10 mouse cellular contexts compared by ENCODE assay signal in the genomic region with DNA sequence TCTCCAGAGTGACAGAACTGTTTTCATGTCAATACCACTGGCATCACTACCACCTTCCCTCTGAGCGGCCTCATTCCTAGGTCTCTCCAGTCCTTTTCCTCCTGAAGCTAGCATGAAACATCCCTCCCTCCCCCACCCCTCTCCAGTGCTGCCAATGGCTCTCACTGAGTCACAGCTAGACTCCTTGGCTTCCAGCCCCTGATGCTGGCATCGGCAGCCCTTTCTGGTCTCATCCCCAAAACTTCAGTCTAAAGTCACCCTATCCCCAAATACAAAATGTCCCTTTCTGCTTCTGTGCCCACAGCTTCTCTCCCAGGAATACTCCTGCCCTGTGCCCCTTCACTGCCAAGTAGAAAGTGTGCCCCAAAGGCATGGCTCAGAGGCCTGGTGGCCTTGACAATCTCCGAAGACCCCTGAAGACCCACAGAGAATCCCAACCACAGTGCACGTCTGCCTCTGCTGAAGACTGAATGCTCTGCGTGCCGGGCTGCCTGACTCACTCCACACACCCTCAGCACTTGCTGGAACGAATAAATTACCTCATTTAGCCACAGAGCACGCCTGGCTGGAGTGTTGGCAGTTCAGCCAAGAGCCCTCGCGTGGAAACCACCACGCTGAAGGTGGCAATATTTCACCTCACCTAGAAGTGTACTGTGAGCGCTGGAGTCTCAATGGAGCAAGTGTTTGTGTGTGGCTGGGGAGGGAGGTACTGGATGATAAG. TPM values are rescaled to one million over a fixed set of nuclear protein-coding genes. Genes with fewer than 3 reads are reported as not detected.
A peak's percentile ranks its signal among the peaks of the same experiment; 100 is the strongest.
DNase-seq lines count a peak whose midpoint lies in the region; ATAC-seq lines count a peak whose summit lies in the region.
"Had no signal": no experiment of that assay in that cellular context is flagged by ENCODE, and none has a peak within 500 bp of the region (broad histone marks: within the 10 kb centered on the region; RNA-seq: fewer than 3 reads in every experiment).

No protein-coding gene starts in this region.

- no peaks in the 10 kb centered on the region for H3K27me3 ChIP-seq in embryonic facial prominence, embryonic 14.5 days (replicated peaks; ENCODE audit: control insufficient read depth, insufficient read depth, low read length)
- no peaks in the 10 kb centered on the region for H3K27me3 ChIP-seq in midbrain, embryonic 15.5 days (replicated peaks)

- WGBS in embryonic facial prominence, embryonic 14.5 days = 53% methylated on average over 12 of the region's 12 CpGs
- 42% methylated on average over 12 of the region's 12 CpGs for WGBS in midbrain, embryonic 15.5 days

- 0 out of 2 replicates have a peak, but pooled peaks cover 3% of the 10 kb centered on the region for H3K9me3 ChIP-seq in embryonic facial prominence, embryonic 14.5 days (ENCODE audit: control insufficient read depth, low read length)
- no peaks in the 10 kb centered on the region for H3K9me3 ChIP-seq in midbrain, embryonic 15.5 days

- H3K4me1 ChIP-seq in embryonic facial prominence, embryonic 14.5 days (ENCODE audit: control insufficient read depth, insufficient read depth, low read length) = peaks cover 58% of the 10 kb centered on the region
- peaks cover 71% of the 10 kb centered on the region for H3K4me1 ChIP-seq in midbrain, embryonic 15.5 days

- no peak overlapping the region for H3K4me2 ChIP-seq in embryonic facial prominence, embryonic 14.5 days (ENCODE audit: low read depth, low read length)
- H3K4me2 ChIP-seq in midbrain, embryonic 15.5 days = no peak overlapping the region

- no peak for ATAC-seq in embryonic facial prominence, embryonic 14.5 days (ENCODE audit: low read depth)
- no peak for ATAC-seq in midbrain, embryonic 15.5 days (replicated peaks)

- H3K27ac ChIP-seq in embryonic facial prominence, embryonic 14.5 days (replicated peaks; ENCODE audit: low read depth, low read length) = 0 out of 2 replicates have a peak overlapping the region, but pooled peaks have one; percentile 24
- H3K27ac ChIP-seq in midbrain, embryonic 15.5 days = peak overlapping the region; percentile 51

- DNase-seq in adrenal gland, adult 2 months = peak; percentile 62
- DNase-seq in adrenal gland, postnatal 10 days = no peak
- peak; percentile 54 to 65 for DNase-seq in left cerebral cortex, postnatal 36 days (ENCODE audit: low spot score in 2 of 2)
- DNase-seq in left cerebral cortex, postnatal 4 days = no peak
- no peak for DNase-seq in embryonic facial prominence, embryonic 14.5 days (ENCODE audit: low spot score)
- DNase-seq in kidney, postnatal 25 days = no peak
- no peak for DNase-seq in B cell, adult 2 months
- DNase-seq: gastrocnemius, postnatal 25 days; heart, postnatal 36 days had no signal

- H3K4me3 ChIP-seq in embryonic facial prominence, embryonic 14.5 days (ENCODE audit: low read depth, low read length) = no peak overlapping the region
- H3K4me3 ChIP-seq in midbrain, embryonic 15.5 days = no peak overlapping the region

- H3K9ac ChIP-seq in embryonic facial prominence, embryonic 14.5 days (ENCODE audit: low read depth, low read length) = no peak overlapping the region
- 0 out of 2 replicates have a peak overlapping the region, but pooled peaks have one; percentile 1 for H3K9ac ChIP-seq in midbrain, embryonic 15.5 days

- 0 out of 2 replicates have a peak, but pooled peaks cover 3% of the 10 kb centered on the region for H3K36me3 ChIP-seq in embryonic facial prominence, embryonic 14.5 days (ENCODE audit: control insufficient read depth, insufficient read depth, low read length)
- no peaks in the 10 kb centered on the region for H3K36me3 ChIP-seq in midbrain, embryonic 15.5 days (replicated peaks)

- intact Hi-C loops in left cerebral cortex, postnatal 36 days (cut with DNase I) = no loop called here
- intact Hi-C loops in left cerebral cortex, postnatal 4 days (cut with DNase I) = no loop called here

RNA-seq across cellular contexts. Expression of gene Tcf20, which starts 47.0 kb away (rescaled TPM):
- total RNA-seq in adrenal gland, adult 2 months (2021) = 100 to 1,000 TPM in 1 of 2 experiments, 10 to 100 TPM in 1; 80.6 to 103 TPM
- polyA plus RNA-seq in adrenal gland, adult 2 months (2012; rRNA removed) = 13.9 and 27.7 TPM in 2 replicates
- total RNA-seq in adrenal gland, postnatal 10 days (2021) = 10 to 100 TPM; 70.8 to 71.5 TPM
- total RNA-seq in left cerebral cortex, postnatal 36 days (2021) = 100 to 1,000 TPM; 210 to 218 TPM
- 100 to 1,000 TPM; 142 to 145 TPM for total RNA-seq in left cerebral cortex, postnatal 4 days (2021)
- 11.3 and 12.3 TPM in 2 replicates for polyA plus RNA-seq in embryonic facial prominence, embryonic 14.5 days (2014; fragmentation: Nextera tagmentation; extraction: Ambion mirVana)
- 15.1 and 15.9 TPM in 2 replicates for polyA plus RNA-seq in midbrain, embryonic 15.5 days (2015; fragmentation: Nextera tagmentation; extraction: Ambion mirVana)

Comparison
In these comparisons a context has a peak if more than half of its experiments do, and no peak if none do; other contexts are left out.
1. DNase-seq: peak in adrenal gland, adult 2 months (single experiment) and left cerebral cortex, postnatal 36 days (2 of 2); none in adrenal gland, postnatal 10 days (single experiment), left cerebral cortex, postnatal 4 days (single experiment), embryonic facial prominence, embryonic 14.5 days (single experiment), kidney, postnatal 25 days (0 of 2) and B cell, adult 2 months (0 of 2).